Mouse (Mus musculus): ENCODE results near the gene Arsa. TPM values are rescaled to one million over a fixed set of nuclear protein-coding genes. Genes with fewer than 3 reads are reported as not detected.
A peak's percentile ranks its signal among the peaks of the same experiment; 100 is the strongest.

The Arsa gene
- polyA plus RNA-seq, 1 experiment: 7.2 TPM

DNA sequence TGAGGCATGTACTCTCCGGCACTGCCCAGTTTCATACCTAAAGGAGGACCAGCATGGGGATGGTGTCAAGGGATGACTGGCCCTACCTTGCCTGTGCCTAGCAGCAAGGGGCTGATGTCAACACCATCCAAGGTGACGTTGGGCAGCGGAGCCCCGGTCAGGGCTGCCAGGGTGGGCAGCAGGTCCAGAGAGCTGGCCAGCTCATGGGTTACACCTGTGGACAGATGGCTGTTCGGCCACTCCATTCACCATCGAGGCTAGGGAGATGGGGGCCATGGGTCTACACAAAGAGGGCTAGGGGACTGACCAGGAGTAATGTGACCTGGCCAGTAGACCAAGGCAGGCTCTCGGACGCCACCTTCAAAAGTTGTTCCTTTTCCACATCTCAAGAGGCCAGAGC lies 3.3 kb downstream of the Arsa start:
- Histone ChIP-seq H3K4me3 (replicated peaks; ENCODE audit: control insufficient read depth, low read depth, low read length) (no peak overlapping the region), H3K27ac (ENCODE audit: control insufficient read depth, insufficient read depth, low read depth, low read length, poor library complexity) (no peak overlapping the region), H3K4me1 (ENCODE audit: control insufficient read depth, insufficient read depth, low read length) (no peaks in the 10 kb centered on the region; the same call in 1 of the 2 replicates)
- TF ChIP-seq CTCF (IDR thresholded peaks at IDR 0.05; ENCODE audit: control insufficient read depth, insufficient read depth, low read length) (no peak), POLR2A (IDR thresholded peaks at IDR 0.05; ENCODE audit: borderline replicate concordance, control insufficient read depth, low read depth, low read length) (no peak)
- WGBS: 91% methylated on average over 8 of the region's 8 CpGs

DNA sequence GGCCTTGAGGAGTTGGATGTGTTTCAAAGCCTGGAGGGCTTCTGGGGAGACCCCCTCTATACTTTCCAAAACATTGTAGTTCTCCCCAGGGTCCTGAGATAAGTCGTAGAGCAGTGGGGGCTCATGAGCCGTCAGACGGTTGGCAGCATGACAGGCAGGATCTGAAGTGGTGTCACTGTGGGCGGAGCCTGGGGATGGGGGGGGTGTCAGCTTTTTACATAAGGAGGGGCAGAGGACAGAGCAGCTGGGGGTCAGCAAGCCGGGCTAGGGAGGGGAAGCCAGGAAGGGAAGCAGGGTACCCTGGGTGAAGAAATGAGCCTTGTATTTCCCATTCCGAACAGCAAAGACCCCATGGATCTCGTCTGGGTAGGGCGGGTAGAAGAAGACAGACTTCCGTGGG lies 3.9 kb downstream of the Arsa start:
- WGBS: 81% methylated on average over 9 of the region's 9 CpGs
- no peaks in the 10 kb centered on the region; the same call in 1 of the 2 replicates for H3K4me1 ChIP-seq (ENCODE audit: control insufficient read depth, insufficient read depth, low read length)
- no peak overlapping the region for H3K4me3 ChIP-seq (replicated peaks; ENCODE audit: control insufficient read depth, low read depth, low read length)
- no peak overlapping the region for H3K27ac ChIP-seq (ENCODE audit: control insufficient read depth, insufficient read depth, low read depth, low read length, poor library complexity)
- no peak for TF ChIP-seq CTCF (IDR thresholded peaks at IDR 0.05; ENCODE audit: control insufficient read depth, insufficient read depth, low read length)
- no peak for TF ChIP-seq POLR2A (IDR thresholded peaks at IDR 0.05; ENCODE audit: borderline replicate concordance, control insufficient read depth, low read depth, low read length)

DNA sequence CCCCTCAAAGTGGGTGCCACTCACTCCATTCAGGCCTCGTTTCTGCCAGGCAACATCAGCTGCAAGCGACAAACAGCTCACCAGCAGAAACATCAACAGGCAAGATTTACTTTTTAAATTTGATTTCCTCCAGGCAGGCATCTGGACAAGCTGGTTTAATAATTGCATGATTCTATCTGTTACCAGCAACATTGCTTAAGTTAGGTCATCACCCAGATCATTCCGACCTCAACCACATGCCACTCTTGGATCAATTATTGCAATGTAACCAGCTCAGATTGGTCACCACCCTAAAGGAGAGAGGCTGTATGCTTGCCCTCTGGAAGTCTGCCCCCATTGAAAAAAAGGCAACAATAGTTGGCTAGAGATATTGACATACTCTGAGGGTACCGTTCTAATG lies 5.7 kb downstream of the Arsa start:
- Histone ChIP-seq H3K27ac (ENCODE audit: control insufficient read depth, insufficient read depth, low read depth, low read length, poor library complexity) (no peak overlapping the region), H3K4me3 (replicated peaks; ENCODE audit: control insufficient read depth, low read depth, low read length) (no peak overlapping the region), H3K4me1 (ENCODE audit: control insufficient read depth, insufficient read depth, low read length) (no peaks in the 10 kb centered on the region; the same call in 1 of the 2 replicates)
- TF ChIP-seq CTCF (IDR thresholded peaks at IDR 0.05; ENCODE audit: control insufficient read depth, insufficient read depth, low read length) (no peak), POLR2A (IDR thresholded peaks at IDR 0.05; ENCODE audit: borderline replicate concordance, control insufficient read depth, low read depth, low read length) (no peak)
- 82% methylated on average over 4 of the region's 4 CpGs for WGBS

DNA sequence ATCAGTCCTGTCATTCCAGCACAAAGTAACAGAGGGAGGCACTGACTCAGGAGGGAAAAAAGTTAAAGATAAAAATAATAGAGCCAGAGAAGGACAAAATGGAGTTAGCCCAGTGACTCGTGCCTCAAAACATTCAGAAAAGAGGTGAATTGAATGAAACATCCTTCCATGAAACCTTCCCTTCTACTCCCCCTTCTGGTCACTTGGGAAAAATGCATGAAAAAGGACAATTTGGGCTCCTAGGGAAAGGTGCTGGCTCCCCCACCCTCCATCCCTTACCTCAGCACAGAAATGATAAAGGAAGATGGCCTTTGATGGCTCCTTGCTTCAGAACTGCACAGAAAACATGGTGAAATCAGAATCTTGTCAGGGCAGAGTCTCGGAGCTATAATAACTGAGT lies 8.6 kb downstream of the Arsa start:
- 26% methylated on average over 2 of the region's 2 CpGs for WGBS
- Histone ChIP-seq H3K27ac (ENCODE audit: control insufficient read depth, insufficient read depth, low read depth, low read length, poor library complexity) (no peak overlapping the region), H3K4me1 (ENCODE audit: control insufficient read depth, insufficient read depth, low read length) (no peaks in the 10 kb centered on the region), H3K4me3 (replicated peaks; ENCODE audit: control insufficient read depth, low read depth, low read length) (no peak overlapping the region)
- TF ChIP-seq POLR2A (IDR thresholded peaks at IDR 0.05; ENCODE audit: borderline replicate concordance, control insufficient read depth, low read depth, low read length) (no peak), CTCF (IDR thresholded peaks at IDR 0.05; ENCODE audit: control insufficient read depth, insufficient read depth, low read length) (peak; percentile 8; the same call in 1 of the 2 replicates)

GRCm38 (mm10) chr15:89465052-89465451 lies 12.2 kb downstream of the Arsa start:
- H3K4me3 ChIP-seq (replicated peaks; ENCODE audit: control insufficient read depth, low read depth, low read length): no peak overlapping the region
- TF ChIP-seq POLR2A (IDR thresholded peaks at IDR 0.05; ENCODE audit: borderline replicate concordance, control insufficient read depth, low read depth, low read length): no peak
- TF ChIP-seq CTCF (IDR thresholded peaks at IDR 0.05; ENCODE audit: control insufficient read depth, insufficient read depth, low read length): no peak
- H3K4me1 ChIP-seq (ENCODE audit: control insufficient read depth, insufficient read depth, low read length): no peaks in the 10 kb centered on the region
- H3K27ac ChIP-seq (ENCODE audit: control insufficient read depth, insufficient read depth, low read depth, low read length, poor library complexity): no peak overlapping the region
- 32% methylated on average over 1 of the region's 1 CpGs for WGBS

GRCm38 (mm10) chr15:89463334-89464235 lies 13.6 kb downstream of the Arsa start:
- 36% methylated on average over 5 of the region's 5 CpGs for WGBS

DNA sequence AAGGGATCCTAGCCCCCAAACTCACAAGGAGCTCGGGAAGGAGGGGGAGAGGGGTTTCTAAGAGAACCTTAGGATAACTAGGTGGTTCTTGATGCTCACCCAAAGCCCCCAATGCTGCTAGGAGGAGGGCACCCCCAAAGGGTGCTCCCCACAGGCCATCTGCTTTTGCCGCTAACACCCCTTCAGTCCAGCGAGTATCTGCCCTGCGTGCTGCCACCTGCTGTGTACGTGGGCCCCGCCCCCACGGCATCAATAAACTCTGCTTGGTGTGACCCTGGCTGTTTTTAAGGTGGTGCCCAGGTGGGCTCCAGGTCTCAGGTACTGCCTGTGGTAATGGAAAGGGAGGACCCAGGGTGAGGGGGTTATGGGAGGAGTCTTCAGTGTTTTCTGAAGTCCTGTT lies 15.0 kb downstream of the Arsa start:
- no peak overlapping the region for H3K4me3 ChIP-seq (replicated peaks; ENCODE audit: control insufficient read depth, low read depth, low read length)
- peaks cover 1% of the 10 kb centered on the region; the same call in 1 of the 2 replicates for H3K4me1 ChIP-seq (ENCODE audit: control insufficient read depth, insufficient read depth, low read length)
- no peak overlapping the region for H3K27ac ChIP-seq (ENCODE audit: control insufficient read depth, insufficient read depth, low read depth, low read length, poor library complexity)
- WGBS: 81% methylated on average over 7 of the region's 7 CpGs
- TF ChIP-seq CTCF (IDR thresholded peaks at IDR 0.05; ENCODE audit: control insufficient read depth, insufficient read depth, low read length) (no peak), POLR2A (IDR thresholded peaks at IDR 0.05; ENCODE audit: borderline replicate concordance, control insufficient read depth, low read depth, low read length) (no peak)

More at GRCm38 (mm10) chr15:89463334-89464235, 13.6 kb downstream of the Arsa start:
- Histone ChIP-seq H3K4me3 (replicated peaks; ENCODE audit: control insufficient read depth, low read depth, low read length) (no peak overlapping the region), H3K4me1 (ENCODE audit: control insufficient read depth, insufficient read depth, low read length) (peaks cover 1% of the 10 kb centered on the region; the same call in 1 of the 2 replicates), H3K27ac (ENCODE audit: control insufficient read depth, insufficient read depth, low read depth, low read length, poor library complexity) (no peak overlapping the region)
- TF ChIP-seq POLR2A (IDR thresholded peaks at IDR 0.05; ENCODE audit: borderline replicate concordance, control insufficient read depth, low read depth, low read length) (no peak), CTCF (IDR thresholded peaks at IDR 0.05; ENCODE audit: control insufficient read depth, insufficient read depth, low read length) (no peak)

- Histone ChIP-seq H3K27ac (ENCODE audit: control insufficient read depth, insufficient read depth, low read depth, low read length, poor library complexity) (no peak overlapping the region), H3K4me3 (replicated peaks; ENCODE audit: control insufficient read depth, low read depth, low read length) (no peak overlapping the region), H3K4me1 (ENCODE audit: control insufficient read depth, insufficient read depth, low read length) (peaks cover 1% of the 10 kb centered on the region; the same call in 1 of the 2 replicates)
- TF ChIP-seq CTCF (IDR thresholded peaks at IDR 0.05; ENCODE audit: control insufficient read depth, insufficient read depth, low read length): no peak
- TF ChIP-seq POLR2A (IDR thresholded peaks at IDR 0.05; ENCODE audit: borderline replicate concordance, control insufficient read depth, low read depth, low read length): no peak
- 76% methylated on average over 15 of the region's 15 CpGs for WGBS
Observed at GRCm38 (mm10) chr15:89461321-89461720, 15.9 kb downstream of the Arsa start.
